Mouse (Mus musculus): ENCODE results near the gene Dgki.

- TF ChIP-seq CTCF (IDR thresholded peaks at IDR 0.05; ENCODE audit: borderline replicate concordance, insufficient read depth, low read depth, low read length) (no peak), POLR2A (IDR thresholded peaks at IDR 0.05; ENCODE audit: borderline replicate concordance, insufficient read depth, low read length) (no peak)
These were observed 396.7 kb downstream of the Dgki start for GRCm38 (mm10) chr6:36903159-36903794.

Measured in cerebellum, adult 2 months (tissue).